Mouse (Mus musculus) lung, postnatal 0 days (tissue): Measurements from ENCODE around the gene Gcn1l1.

Experiments used
- CTCF ChIP-seq: IDR thresholded peaks from 2 replicates; pipeline ENCODE4 v1.5.1; 2016; ENCODE audit warnings: antibody characterized with exemption, mild to moderate bottlenecking
- EP300 ChIP-seq: IDR thresholded peaks from 2 replicates; pipeline ENCODE4 v1.6.1; 2016; ENCODE audit warnings: antibody characterized with exemption, mild to moderate bottlenecking, control low read depth

DNA sequence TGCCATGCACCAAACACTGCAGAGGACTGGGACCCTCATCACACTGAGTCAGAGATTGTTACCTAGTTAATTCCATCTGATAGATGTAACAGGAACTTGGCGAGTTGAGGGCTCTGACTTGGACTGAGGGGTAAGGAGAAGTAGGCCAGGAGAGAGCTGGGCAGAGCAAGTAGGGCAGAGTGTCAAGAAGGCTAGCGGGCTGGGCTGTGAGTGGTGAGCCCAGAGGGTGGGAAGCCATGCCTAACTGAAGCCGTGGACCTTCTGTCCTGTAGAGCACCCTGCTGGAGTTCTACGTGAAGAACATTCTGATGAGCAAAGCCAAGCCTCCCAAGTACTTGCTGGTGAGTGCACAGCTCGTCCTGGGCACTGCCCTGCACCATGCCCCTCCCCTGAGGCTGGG lies 14.3 kb downstream of the Gcn1l1 start:
- TF ChIP-seq CTCF (no peak), EP300 (no peak)
